Mouse (Mus musculus): ENCODE measurements around the gene Scn4a. TPM values are rescaled to one million over a fixed set of nuclear protein-coding genes. Genes with fewer than 3 reads are reported as not detected.

Gene Scn4a
- total RNA-seq, 1 experiment from 2014 or later, result 0.38 TPM

DNA sequence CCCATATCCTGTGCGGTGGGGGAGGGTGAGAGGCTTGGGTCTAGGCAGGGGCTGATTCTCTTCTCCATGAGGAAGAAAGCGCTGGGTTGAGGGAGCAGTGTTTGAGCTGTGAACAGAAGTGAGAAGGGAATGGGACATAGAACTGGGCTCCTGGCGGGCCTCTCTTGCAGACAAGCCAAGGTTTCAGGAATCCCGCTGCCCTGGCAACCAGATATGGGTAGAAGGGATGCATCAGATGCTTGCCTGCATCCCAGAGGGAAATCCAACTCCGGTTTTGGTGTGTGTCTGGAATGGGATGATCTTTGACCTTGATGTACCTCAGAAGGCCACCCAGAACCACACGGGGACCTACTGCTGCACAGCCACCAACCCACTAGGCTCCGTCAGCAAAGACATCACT is 66.9 kb downstream of the Scn4a start:
- no peak for ATAC-seq (replicated peaks; ENCODE audit: insufficient number of reproducible peaks, low FRiP score, low TSS enrichment, poor library complexity, severe bottlenecking)

DNA sequence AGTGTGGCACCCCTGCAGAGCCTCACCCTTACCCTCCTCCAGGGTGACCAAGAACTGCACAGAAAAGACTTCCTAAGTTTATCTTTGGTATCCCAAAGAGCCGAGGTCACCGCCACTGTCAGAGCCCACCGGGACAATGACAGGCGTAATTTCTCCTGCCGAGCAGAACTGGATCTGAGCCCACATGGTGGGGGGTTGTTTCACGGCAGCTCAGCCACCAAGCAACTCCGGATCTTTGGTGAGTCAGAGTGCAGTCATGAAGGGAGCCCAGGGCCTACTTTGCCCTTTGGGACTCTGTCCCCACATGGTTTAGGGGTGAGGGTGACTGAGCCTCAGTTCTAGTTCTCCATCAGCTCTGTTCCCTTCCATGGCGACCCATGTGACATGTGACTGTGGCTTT is 69.0 kb downstream of the Scn4a start:
- no peak for ATAC-seq (replicated peaks; ENCODE audit: insufficient number of reproducible peaks, low FRiP score, low TSS enrichment, poor library complexity, severe bottlenecking)

DNA sequence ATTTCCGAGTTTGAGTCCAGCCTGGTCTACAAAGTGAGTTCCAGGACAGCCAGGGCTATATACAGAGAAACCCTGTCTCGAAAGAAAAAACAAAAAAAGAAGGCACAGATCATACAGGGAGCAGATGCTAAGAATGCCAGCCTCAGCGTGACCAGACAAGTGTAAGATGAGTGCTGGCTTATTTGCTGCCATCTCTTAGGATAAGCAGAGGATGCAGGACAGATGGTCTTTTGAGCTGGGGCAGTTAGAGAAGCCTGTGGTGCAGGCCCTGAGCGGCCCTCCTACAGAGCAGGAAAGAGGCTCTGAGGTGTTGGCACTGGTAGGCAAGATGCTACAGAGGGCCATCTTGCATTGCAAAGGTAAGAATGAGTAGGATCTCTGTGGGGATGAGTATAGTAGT is 69.7 kb downstream of the Scn4a start:
- ATAC-seq (replicated peaks; ENCODE audit: insufficient number of reproducible peaks, low FRiP score, low TSS enrichment, poor library complexity, severe bottlenecking), result no peak

DNA sequence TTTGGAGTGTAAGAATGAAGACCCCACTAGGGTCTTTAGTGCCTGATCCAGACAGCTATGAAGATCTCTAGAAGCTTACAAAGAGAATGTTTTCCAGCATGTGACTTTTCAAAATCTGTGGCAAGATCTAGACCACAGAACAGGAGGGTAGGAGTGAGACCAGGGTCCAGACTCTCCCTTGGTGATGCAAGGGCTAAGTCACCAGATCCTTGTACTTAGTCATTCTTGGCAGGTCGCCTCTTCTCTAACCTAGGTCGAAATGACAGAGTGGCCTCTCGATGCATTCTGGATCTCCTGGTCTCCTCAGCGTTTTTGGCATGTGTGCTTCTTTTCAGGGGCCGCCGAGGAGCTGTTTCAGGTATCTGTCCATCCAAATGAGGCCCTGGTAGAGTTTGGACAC is 70.6 kb downstream of the Scn4a start:
- ATAC-seq (replicated peaks; ENCODE audit: insufficient number of reproducible peaks, low FRiP score, low TSS enrichment, poor library complexity, severe bottlenecking), result no peak

DNA sequence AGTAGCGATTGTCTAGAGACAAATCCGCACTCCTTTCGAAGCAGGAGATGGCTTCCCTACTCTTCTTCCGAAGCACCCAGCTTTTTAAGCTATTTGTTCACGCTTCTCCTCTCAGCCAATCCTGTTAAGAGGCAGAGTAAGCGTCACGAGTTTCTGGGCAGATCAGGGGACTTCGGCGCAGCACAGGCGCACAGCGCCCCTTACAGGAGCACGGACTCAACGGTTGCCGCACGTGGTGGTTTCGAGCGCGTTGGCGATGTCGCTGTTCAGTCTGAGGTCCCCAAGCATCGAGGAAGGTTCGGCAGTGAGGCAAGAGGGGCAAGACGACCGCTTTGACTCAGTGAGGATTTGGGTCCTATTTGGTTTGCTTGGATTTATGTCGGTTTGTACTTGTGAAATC is 76.6 kb downstream of the Scn4a start, which contains the start of gene Tcam1:
TSS of gene Tcam1 (plus strand) at position 219 of the 400 bp plus-strand sequence.
- ATAC-seq (replicated peaks; ENCODE audit: insufficient number of reproducible peaks, low FRiP score, low TSS enrichment, poor library complexity, severe bottlenecking), result peak; percentile 75

DNA sequence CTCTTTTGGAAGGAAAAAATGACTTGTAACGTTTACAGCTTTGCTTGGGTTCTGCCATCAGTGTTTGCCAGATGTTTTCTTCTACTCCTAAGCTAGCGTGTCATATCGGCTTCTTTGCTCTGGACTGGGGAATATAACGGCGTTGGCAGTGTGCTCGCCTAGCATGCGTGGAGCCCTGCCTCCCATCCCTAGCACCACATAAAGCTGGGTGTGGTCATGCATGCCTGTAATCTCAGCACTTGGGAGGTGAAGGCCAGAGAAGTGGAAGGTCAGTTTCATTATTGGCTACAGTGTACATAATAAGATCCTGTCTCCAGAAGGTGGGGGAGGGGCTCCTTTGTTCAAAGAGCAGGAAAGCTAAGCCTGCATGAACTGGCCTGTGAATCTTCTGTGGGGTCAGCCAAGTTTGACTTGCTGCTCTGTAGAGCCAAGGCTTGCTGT is 78.1 kb downstream of the Scn4a start:
- ATAC-seq (replicated peaks; ENCODE audit: insufficient number of reproducible peaks, low FRiP score, low TSS enrichment, poor library complexity, severe bottlenecking), result no peak

DNA sequence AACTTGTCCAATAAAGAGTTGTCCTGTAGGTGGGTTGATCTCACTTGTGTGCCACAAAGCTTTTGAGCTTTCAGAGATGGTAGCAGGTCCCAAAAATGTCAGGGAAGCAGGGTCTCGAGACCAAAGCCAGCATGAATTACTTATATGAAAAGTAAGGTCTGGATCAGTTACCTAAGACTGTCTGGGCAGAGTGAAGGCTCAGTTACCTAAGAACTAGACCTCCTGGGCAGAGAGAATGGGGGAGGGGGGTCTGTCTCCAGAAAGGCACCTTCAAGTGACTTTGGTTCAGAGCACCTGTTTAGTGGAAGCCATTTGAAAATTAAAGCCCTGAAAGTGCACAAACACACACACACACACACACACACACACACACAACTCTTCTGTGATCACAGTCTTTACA is 78.7 kb downstream of the Scn4a start:
- no peak for ATAC-seq (replicated peaks; ENCODE audit: insufficient number of reproducible peaks, low FRiP score, low TSS enrichment, poor library complexity, severe bottlenecking)

DNA sequence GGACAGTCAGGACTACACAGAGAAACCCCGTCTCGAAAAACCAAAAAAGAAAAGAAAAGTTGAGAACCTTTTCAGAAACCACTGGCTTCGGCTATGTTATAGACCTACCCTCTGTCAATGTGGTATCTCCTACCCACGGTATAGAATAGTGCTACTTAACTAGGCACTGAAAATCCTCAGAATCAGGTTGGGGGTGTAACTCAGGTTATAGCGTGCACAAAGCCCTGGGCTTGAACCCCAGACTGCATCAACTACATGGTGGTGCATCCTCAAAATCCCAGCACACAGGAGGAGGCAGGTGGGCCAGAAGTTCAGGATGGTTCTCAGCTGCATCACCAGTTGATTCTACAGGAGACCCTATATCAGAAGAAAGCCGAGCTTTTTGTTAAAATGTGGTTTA is 79.3 kb downstream of the Scn4a start:
- no peak for ATAC-seq (replicated peaks; ENCODE audit: insufficient number of reproducible peaks, low FRiP score, low TSS enrichment, poor library complexity, severe bottlenecking)

DNA sequence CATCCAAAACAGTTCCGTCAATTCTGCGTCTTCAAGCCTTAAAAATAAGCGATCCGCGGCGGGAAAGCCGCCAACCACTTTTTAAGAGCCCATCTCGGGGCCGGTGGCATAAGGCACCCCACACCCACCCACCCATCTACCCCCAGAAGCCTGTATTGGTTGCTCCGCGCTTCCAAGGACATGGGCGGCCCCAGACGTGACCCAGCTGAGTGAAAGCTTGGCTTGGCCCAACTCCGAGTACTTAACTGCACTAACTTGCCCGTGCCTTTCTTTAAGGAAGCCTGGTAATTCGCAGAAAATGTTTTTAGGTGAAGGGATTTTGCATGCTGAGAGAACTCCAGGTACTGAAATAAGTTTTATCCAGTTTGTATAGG is 79.8 kb downstream of the Scn4a start:
- no peak for ATAC-seq (replicated peaks; ENCODE audit: insufficient number of reproducible peaks, low FRiP score, low TSS enrichment, poor library complexity, severe bottlenecking)

DNA sequence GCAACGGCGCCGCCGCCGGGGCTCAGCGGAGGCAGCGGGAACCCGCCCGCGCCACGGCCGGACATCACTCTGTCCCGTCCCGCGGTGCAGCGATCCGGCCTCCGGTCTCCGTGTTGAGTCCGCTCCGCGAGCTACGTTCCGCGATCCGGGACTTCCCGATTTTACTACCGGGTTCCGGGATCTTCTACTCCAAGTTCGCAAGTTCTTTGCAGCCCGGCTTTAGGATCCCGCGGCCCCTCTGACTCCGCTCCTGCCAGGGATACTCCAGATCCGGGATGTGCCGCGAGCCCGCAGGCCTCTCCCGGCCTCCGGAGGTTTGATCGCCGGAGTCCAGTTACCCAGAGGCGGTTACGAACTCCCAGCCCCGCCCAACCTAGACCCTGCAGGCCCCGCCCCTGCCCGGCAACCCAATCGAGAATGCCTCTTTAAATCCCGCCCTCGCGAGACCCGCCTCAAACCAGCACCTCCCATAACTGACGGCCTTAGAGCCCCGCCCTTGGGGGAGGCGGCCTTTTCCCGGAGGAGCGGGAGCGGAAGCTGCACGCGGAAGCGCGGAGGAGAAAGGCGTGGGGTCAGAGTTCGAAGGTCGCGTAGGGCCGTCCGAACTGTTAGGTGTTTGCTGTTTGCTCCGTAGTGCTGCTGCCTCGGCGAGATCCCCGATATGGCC is 80.3 kb downstream of the Scn4a start, which contains the start of gene Smarcd2:
TSS of gene Smarcd2 (minus strand) at position 329 of the 667 bp plus-strand sequence.
- ATAC-seq (replicated peaks; ENCODE audit: insufficient number of reproducible peaks, low FRiP score, low TSS enrichment, poor library complexity, severe bottlenecking), result peak; percentile 85

DNA sequence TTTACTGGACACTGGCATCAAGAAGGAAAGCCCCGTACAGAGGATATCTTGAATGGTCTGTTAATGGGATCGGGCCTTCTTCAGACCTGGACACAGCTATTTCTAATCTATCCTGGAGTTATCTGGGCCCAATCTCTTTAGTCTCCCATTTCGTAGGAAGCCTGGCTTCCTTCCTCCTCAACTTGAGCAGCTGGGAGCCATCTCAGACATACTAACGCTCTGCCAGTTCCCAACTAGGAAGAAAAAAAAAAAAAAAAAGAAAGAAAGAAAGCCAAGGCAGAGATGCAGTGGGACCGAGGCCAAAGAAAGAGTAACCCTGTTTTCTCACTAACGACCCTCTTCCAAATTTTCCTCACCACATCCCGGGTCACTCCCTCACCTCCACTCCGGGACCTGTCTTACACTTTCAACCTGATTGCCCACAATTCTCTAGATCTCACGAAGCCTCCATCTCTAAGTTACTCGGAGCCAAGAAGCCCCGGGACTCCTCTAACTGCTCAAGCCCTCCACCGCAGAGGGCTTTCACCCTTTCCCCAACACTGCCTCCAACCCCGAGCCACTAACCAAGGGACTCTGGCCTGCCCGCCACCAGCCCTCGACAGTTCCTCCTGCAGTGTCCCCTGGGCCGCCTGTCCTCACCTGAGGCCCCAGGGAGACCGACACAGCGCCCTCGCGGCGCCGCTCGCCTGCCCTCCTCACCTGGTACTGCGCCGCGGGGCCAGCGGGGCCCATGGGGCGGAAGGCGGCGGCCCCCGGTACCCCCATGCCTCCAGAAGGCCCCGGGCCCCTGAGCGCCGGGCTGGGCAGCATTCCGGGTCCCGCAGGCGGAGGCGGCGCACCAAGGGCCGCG is 81.1 kb downstream of the Scn4a start:
- 0 out of 2 replicates have a peak, but pooled peaks have one; percentile 5 for ATAC-seq (replicated peaks; ENCODE audit: insufficient number of reproducible peaks, low FRiP score, low TSS enrichment, poor library complexity, severe bottlenecking)

DNA sequence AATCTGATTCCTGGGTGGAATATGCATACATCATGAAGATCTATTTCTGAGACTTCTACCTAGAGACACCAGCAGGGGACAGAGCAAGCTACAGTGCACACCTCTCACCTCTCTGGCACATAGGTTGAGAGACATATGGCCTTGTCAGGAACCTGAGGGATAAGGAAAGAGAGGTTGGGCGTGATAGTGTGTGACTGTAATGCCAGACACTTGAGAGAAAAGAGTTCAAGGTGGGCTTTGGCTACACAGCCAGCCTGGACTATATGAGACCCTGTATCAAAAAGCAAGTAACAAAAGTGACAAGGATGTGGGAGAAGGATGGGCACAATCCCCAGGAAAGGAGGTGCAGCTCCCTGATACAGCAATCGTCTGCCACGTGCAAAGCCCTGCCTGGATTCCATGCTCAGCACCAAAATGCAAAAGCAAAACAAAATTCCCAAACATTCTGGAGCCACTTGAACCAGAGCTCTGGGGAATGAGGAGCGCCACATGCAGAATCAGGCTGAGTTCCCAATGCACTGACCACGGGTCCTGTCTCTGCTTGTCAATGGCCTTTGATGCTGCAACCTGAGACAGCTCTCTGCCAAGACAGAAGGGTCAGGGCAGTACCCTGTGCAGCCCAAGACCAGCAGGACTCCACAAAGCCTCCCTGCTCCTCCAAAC is 81.8 kb downstream of the Scn4a start:
- ATAC-seq (replicated peaks; ENCODE audit: insufficient number of reproducible peaks, low FRiP score, low TSS enrichment, poor library complexity, severe bottlenecking), result no peak

DNA sequence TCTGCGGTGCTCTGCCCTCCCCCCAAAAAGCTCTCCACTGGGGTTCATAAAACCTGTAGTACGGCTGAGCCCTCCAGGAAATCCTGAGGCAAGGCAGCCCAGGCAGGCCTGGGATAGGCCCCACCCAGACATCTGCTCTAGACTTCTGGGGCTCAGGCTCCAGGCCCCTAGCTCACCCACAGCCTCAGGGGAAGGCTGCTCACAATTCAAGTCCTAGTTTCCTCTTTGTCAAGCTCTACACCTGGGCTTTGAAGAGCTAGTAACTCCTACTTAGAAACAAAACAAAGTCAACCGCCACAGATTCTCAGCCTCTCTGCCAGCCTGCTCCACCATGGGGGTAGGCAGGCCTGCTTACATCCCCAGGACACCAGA is 84.0 kb downstream of the Scn4a start:
- ATAC-seq (replicated peaks; ENCODE audit: insufficient number of reproducible peaks, low FRiP score, low TSS enrichment, poor library complexity, severe bottlenecking), result no peak

Other genes starting within 250 kb of the Scn4a start
- not detected in 3 replicates for gene Gm10840, start 192.4 kb downstream of the Scn4a start, total RNA-seq (2017)
- 91.7 to 118 TPM (median 94.0 TPM) in 3 replicates for gene Limd2, start 192.4 kb downstream of the Scn4a start, total RNA-seq (2017)
- gene Strada, start 151.1 kb downstream of the Scn4a start, total RNA-seq (2017), result 20.0 to 33.6 TPM (median 21.1 TPM) in 3 replicates
- gene Ccdc47, start 136.9 kb downstream of the Scn4a start, total RNA-seq (2017), result 131 to 182 TPM (median 140 TPM) in 3 replicates
- gene Ddx42, start 136.4 kb downstream of the Scn4a start, total RNA-seq (2017), result 90.8 to 119 TPM (median 99.4 TPM) in 3 replicates
- gene Ftsj3, start 97.2 kb downstream of the Scn4a start, total RNA-seq (2017), result 77.3 to 82.1 TPM (median 79.9 TPM) in 3 replicates
- gene Psmc5, start 97.1 kb downstream of the Scn4a start, total RNA-seq (2017), result 75.9 to 107 TPM (median 106 TPM) in 3 replicates
- gene Smarcd2, start 80.3 kb downstream of the Scn4a start, total RNA-seq (2017), result 131 to 175 TPM (median 165 TPM) in 3 replicates
- not detected in 3 replicates for gene Tcam1, start 76.6 kb downstream of the Scn4a start, total RNA-seq (2017)
- gene Gh, start 51.4 kb downstream of the Scn4a start, total RNA-seq (2017), result 1.5 TPM in 1 of 3 replicates, not detected in the others
- 105 to 131 TPM (median 123 TPM) in 3 replicates for gene Cd79b, start 38.5 kb downstream of the Scn4a start, total RNA-seq (2017)
- gene Prr29, start 12.2 kb upstream of the Scn4a start, total RNA-seq (2017), result not detected in 3 replicates
- gene Icam2, start 34.8 kb upstream of the Scn4a start, total RNA-seq (2017), result 32.3 to 70.2 TPM (median 56.4 TPM) in 3 replicates
- gene Ern1, start 134.6 kb upstream of the Scn4a start, total RNA-seq (2017), result 27.8 to 71.5 TPM (median 30.5 TPM) in 3 replicates